Mouse (Mus musculus): ENCODE measurements around the gene Cacnb2. TPM values are rescaled to one million over a fixed set of nuclear protein-coding genes. Genes with fewer than 3 reads are reported as not detected.

The Cacnb2 gene
- total and polyA plus RNA-seq, 3 experiments: not detected

DNA sequence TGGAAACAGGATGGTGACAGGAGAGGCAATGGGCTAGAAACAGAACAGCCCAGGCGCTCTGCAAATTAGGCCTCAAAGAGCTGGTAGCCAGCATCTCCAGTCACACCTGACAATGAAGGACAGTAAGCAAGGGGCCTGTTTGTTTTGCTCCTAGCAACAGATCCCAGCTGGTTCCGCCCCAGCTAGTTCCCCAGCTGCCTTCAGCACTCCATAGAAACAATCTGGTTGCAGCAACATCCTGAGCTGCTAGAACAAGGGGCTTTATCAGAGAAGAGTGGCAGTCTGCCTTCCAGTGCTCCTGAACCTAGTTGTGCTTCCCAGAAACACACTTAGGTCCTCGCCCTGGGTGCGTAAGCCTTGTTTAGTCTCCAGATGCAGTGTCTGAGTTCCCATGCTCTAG is 5.7 kb downstream of the Cacnb2 start:
- H3K27ac ChIP-seq (ENCODE audit: control insufficient read depth, low read depth, low read length): no peak overlapping the region
- H3K9ac ChIP-seq (ENCODE audit: control insufficient read depth, low read depth, low read length, poor library complexity, severe bottlenecking): no peak overlapping the region
- no peaks in the 10 kb centered on the region for H3K4me1 ChIP-seq (ENCODE audit: control insufficient read depth in 1 of 2, insufficient read depth in 2 of 2, low read length in 2 of 2)
- no peaks in the 10 kb centered on the region for H3K27me3 ChIP-seq (ENCODE audit: control insufficient read depth in 1 of 2, insufficient read depth in 2 of 2, low read length in 2 of 2)
- H3K79me2 ChIP-seq (ENCODE audit: control insufficient read depth, insufficient read depth, low read length, poor library complexity): no peaks in the 10 kb centered on the region
- DNase-seq (ENCODE audit: low read depth, low spot score): no peak
- no peak overlapping the region for H3K4me3 ChIP-seq (ENCODE audit: control insufficient read depth in 1 of 2, insufficient read depth in 1 of 2, low read depth in 2 of 2, low read length in 2 of 2)
- no peaks in the 10 kb centered on the region for H3K36me3 ChIP-seq (ENCODE audit: control insufficient read depth in 1 of 2, insufficient read depth in 2 of 2, low read length in 2 of 2)
- no peaks in the 10 kb centered on the region for H3K9me3 ChIP-seq (replicated peaks; ENCODE audit: insufficient read depth, low read length)
- TF ChIP-seq USF2 (IDR thresholded peaks at IDR 0.05; ENCODE audit: borderline replicate concordance in 1 of 2, insufficient read depth in 1 of 2, low read depth in 1 of 2, low read length in 2 of 2): no peak

DNA sequence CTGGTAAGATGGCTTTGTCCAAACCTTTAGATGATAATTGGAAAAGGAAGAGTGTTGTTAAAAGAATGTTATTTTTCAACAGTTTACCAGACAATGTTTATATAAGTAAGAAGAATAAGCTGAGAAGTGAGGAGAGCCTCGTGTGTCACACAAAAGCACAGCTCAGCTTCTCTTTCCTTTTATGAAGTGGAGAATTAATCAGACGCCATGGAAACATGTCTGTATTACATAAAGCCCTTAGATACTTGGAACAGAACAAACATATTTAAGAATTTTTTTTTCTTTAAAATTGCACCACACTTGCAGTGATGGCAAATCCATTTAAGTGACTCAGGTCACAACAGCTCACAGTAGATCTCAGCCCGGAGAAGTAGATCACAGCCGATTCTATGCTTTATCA is 9.8 kb downstream of the Cacnb2 start:
- Histone ChIP-seq H3K4me1 (ENCODE audit: control insufficient read depth in 1 of 2, insufficient read depth in 2 of 2, low read length in 2 of 2) (no peaks in the 10 kb centered on the region), H3K9me3 (replicated peaks; ENCODE audit: insufficient read depth, low read length) (no peaks in the 10 kb centered on the region), H3K27ac (ENCODE audit: control insufficient read depth, low read depth, low read length) (no peak overlapping the region), H3K36me3 (ENCODE audit: control insufficient read depth in 1 of 2, insufficient read depth in 2 of 2, low read length in 2 of 2) (no peaks in the 10 kb centered on the region), H3K27me3 (ENCODE audit: control insufficient read depth in 1 of 2, insufficient read depth in 2 of 2, low read length in 2 of 2) (no peaks in the 10 kb centered on the region), H3K4me3 (ENCODE audit: control insufficient read depth in 1 of 2, insufficient read depth in 1 of 2, low read depth in 2 of 2, low read length in 2 of 2) (no peak overlapping the region), H3K79me2 (ENCODE audit: control insufficient read depth, insufficient read depth, low read length, poor library complexity) (no peaks in the 10 kb centered on the region), H3K9ac (ENCODE audit: control insufficient read depth, low read depth, low read length, poor library complexity, severe bottlenecking) (no peak overlapping the region)
- DNase-seq (ENCODE audit: low read depth, low spot score): no peak
- TF ChIP-seq MAX (IDR thresholded peaks at IDR 0.05; ENCODE audit: low read length) (no peak), KAT2A (conservative IDR thresholded peaks at IDR 0.05; ENCODE audit: low read depth, low read length) (no peak), MAFK (IDR thresholded peaks at IDR 0.05; ENCODE audit: borderline replicate concordance, low read depth, low read length) (no peak), GATA1 (IDR thresholded peaks at IDR 0.05; ENCODE audit: low read depth, low read length) (no peak), USF2 (IDR thresholded peaks at IDR 0.05; ENCODE audit: borderline replicate concordance in 1 of 2, insufficient read depth in 1 of 2, low read depth in 1 of 2, low read length in 2 of 2) (no peak)

DNA sequence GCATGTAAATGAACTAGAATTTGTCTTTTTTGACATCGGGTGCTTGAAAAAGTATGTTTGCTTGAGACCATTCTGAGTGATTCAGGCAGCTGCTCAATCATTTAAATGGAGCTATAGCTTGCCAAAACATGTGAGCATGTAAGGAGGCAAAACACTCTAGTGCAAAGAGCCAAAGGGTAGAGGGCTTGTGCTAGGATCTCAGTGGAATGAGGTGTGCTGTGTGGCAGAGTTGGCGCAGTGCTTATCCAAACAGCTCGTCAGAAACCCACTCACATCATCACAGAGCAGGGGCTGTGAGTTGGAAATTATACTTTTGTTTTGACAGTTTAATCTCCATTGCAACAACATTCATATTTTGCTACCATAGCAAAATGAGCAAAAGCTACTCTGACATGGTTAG is 13.5 kb downstream of the Cacnb2 start:
- Histone ChIP-seq H3K27ac (ENCODE audit: control insufficient read depth, low read depth, low read length) (no peak overlapping the region), H3K27me3 (ENCODE audit: control insufficient read depth in 1 of 2, insufficient read depth in 2 of 2, low read length in 2 of 2) (no peaks in the 10 kb centered on the region), H3K9me3 (replicated peaks; ENCODE audit: insufficient read depth, low read length) (no peaks in the 10 kb centered on the region), H3K79me2 (ENCODE audit: control insufficient read depth, insufficient read depth, low read length, poor library complexity) (no peaks in the 10 kb centered on the region), H3K4me1 (ENCODE audit: control insufficient read depth in 1 of 2, insufficient read depth in 2 of 2, low read length in 2 of 2) (no peaks in the 10 kb centered on the region), H3K36me3 (ENCODE audit: control insufficient read depth in 1 of 2, insufficient read depth in 2 of 2, low read length in 2 of 2) (no peaks in the 10 kb centered on the region), H3K9ac (ENCODE audit: control insufficient read depth, low read depth, low read length, poor library complexity, severe bottlenecking) (no peak overlapping the region), H3K4me3 (ENCODE audit: control insufficient read depth in 1 of 2, insufficient read depth in 1 of 2, low read depth in 2 of 2, low read length in 2 of 2) (no peak overlapping the region)
- DNase-seq (ENCODE audit: low read depth, low spot score): no peak
- TF ChIP-seq MAFK (IDR thresholded peaks at IDR 0.05; ENCODE audit: borderline replicate concordance, low read depth, low read length): no peak
- TF ChIP-seq NRF1 (IDR thresholded peaks at IDR 0.05; ENCODE audit: insufficient read depth, low read depth, low read length, poor library complexity, severe bottlenecking): no peak
- no peak for TF ChIP-seq GABPA (IDR thresholded peaks at IDR 0.05; ENCODE audit: low read depth, low read length)
- TF ChIP-seq MAZ (IDR thresholded peaks at IDR 0.05; ENCODE audit: low read depth, low read length): no peak
- TF ChIP-seq MYB (IDR thresholded peaks at IDR 0.05; ENCODE audit: low read depth, low read length): no peak

Data from MEL (cell line).